Mouse (Mus musculus) bone marrow, adult 2 months (tissue): ENCODE measurements around the gene Proca1. TPM values are rescaled to one million over a fixed set of nuclear protein-coding genes. Genes with fewer than 3 reads are reported as not detected.

Source experiments
- H3K27ac ChIP-seq: fragments of 200-500 bp; 2 replicates; pipeline ENCODE4 v1.5.1; 2012; ENCODE audit warnings: low read depth, mild to moderate bottlenecking, control low read depth, inconsistent platforms, low read length; ENCODE audit not compliant: control insufficient read depth, poor library complexity, insufficient read depth
- H3K4me1 ChIP-seq: fragments of 200-500 bp; 2 replicates; pipeline ENCODE4 v1.6.1; 2011; ENCODE audit warnings: low read length; ENCODE audit not compliant: control insufficient read depth, insufficient read depth
- H3K4me3 ChIP-seq: fragments of 200-500 bp; replicated peaks from 2 replicates; pipeline ENCODE3; 2011; ENCODE audit warnings: mild to moderate bottlenecking, low read depth, low read length, control low read depth; ENCODE audit not compliant: control insufficient read depth
- CTCF ChIP-seq: fragments of 200-500 bp; IDR thresholded peaks from 2 replicates; pipeline ENCODE4 v1.5.1; 2011; ENCODE audit warnings: low read length, control low read depth; ENCODE audit not compliant: control insufficient read depth, insufficient read depth
- POLR2A ChIP-seq: fragments of 200-500 bp; IDR thresholded peaks from 2 replicates; pipeline ENCODE4 v1.6.1; 2011; ENCODE audit warnings: low read depth, mild to moderate bottlenecking, control low read depth, low read length, borderline replicate concordance; ENCODE audit not compliant: control insufficient read depth
- WGBS: fragments of 180-500 bp; shearing (Covaris S2); methylation state at CpG from one replicate; pipeline ENCODE4 v1.1.7; 2018; 5-methylcytosine and 5-hydroxymethylcytosine counted together
- polyA plus RNA-seq: library from polyadenylated mRNA; stranded (reverse); fragments of >200 nt; gene quantifications from 2 replicates; pipeline ENCODE4 v1.2.4, GENCODE M21; 2011; ENCODE audit warnings: low replicate concordance; ENCODE audit not compliant: missing spikeins, insufficient read depth, insufficient read length

The Proca1 gene
- polyA plus RNA-seq, 1 experiment, result 3.3 TPM

DNA sequence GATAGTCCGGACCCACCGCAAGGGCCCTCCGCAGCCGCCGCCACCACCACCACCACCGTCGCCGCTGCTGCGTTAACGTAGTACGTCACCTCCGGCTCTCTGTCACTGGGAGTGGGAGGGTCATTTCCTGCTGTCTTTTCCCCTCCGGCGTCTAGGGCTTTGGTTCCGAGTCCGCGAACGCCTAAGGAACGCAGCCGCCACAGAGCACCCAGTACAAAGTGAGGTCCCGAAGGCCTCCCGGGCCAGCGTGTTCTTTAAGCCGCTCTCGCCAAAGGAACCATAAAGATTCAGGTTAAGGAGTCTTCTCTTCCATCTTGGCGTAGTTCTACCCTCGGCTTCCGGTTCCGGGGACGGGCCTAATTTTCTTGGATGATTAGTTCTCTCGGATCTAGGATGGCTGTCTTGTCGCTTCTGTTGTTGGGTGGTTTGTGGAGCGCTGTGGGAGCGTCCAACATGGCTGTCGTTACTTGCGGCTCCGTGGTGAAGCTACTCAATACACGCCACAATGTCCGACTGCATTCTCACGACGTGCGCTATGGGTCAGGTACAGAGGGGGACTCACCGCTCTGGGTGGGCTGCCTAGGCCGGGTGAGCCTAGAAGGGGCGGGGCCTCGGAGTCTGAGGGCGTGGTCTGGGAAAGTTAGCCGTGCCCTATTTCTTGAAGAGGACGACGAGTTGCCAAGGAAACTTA, 52.6 kb downstream of the Proca1 start, which contains the start of the genes Sdf2 and Supt6:
TSS of gene Sdf2 (plus strand) at position 120 of the 691 bp plus-strand sequence.
TSS of gene Supt6 (minus strand) at position 361 of the 691 bp plus-strand sequence.
- WGBS, result under 1% methylated on average over 50 of the region's 50 CpGs
- no peaks in the 10 kb centered on the region; the same call in 1 of the 2 replicates for H3K4me1 ChIP-seq

GRCm38 (mm10) chr11:78246318-78247011, 53.3 kb downstream of the Proca1 start:
- TF ChIP-seq CTCF (no peak), POLR2A (no peak)
- H3K27ac ChIP-seq, result peak overlapping the region; percentile 97
- H3K4me3 ChIP-seq, result peak overlapping the region; percentile 85
- no peaks in the 10 kb centered on the region; the same call in 1 of the 2 replicates for H3K4me1 ChIP-seq
- 43% methylated on average over 7 of the region's 7 CpGs for WGBS

More for the DNA sequence above, 52.6 kb downstream of the Proca1 start, which contains the start of the genes Sdf2 and Supt6:
- TF ChIP-seq CTCF (no peak), POLR2A (peak; percentile 77; the same call in 1 of the 2 replicates)
- peak within 1 kb of the TSS; percentile 97 for H3K27ac ChIP-seq
- peak within 1 kb of the TSS; percentile 85 for H3K4me3 ChIP-seq

DNA sequence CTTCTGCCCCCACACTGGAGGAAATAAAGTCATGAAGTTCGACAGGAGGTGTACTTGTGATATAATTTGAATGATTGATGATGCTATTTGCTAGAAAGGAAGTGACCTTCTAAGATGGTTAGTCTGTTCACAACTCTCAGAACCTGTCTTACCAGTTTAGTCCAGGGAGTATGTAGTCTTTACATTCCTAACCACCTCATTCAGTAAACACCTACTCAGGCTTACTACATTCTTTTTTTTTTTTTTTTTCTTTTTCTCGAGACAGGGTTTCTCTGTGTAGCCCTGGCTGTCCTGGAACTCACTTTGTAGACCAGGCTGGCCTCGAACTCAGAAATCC, 53.8 kb downstream of the Proca1 start:
- H3K27ac ChIP-seq, result no peak overlapping the region
- no peak for TF ChIP-seq POLR2A
- no peak for TF ChIP-seq CTCF
- H3K4me3 ChIP-seq, result no peak overlapping the region
- H3K4me1 ChIP-seq, result no peaks in the 10 kb centered on the region; the same call in 1 of the 2 replicates
- WGBS, result 46% methylated on average over 3 of the region's 3 CpGs

GRCm38 (mm10) chr11:78247727-78248140, 54.5 kb downstream of the Proca1 start:
- no peak for TF ChIP-seq POLR2A
- TF ChIP-seq CTCF, result no peak
- H3K27ac ChIP-seq, result no peak overlapping the region
- WGBS, result 51% methylated on average over 4 of the region's 4 CpGs
- no peak overlapping the region for H3K4me3 ChIP-seq
- no peaks in the 10 kb centered on the region; the same call in 1 of the 2 replicates for H3K4me1 ChIP-seq

Other genes with a start within 250 kb of the Proca1 start
- 41.8 and 59.4 TPM in 2 replicates for gene Phf12, start 210.6 kb upstream of the Proca1 start, polyA plus RNA-seq
- gene Dhrs13, start 161.1 kb upstream of the Proca1 start, polyA plus RNA-seq, result 6.5 and 10.8 TPM in 2 replicates
- 21.1 and 44.1 TPM in 2 replicates for gene Flot2, start 155.5 kb upstream of the Proca1 start, polyA plus RNA-seq
- gene Eral1, start 113.0 kb upstream of the Proca1 start, polyA plus RNA-seq, result 9.8 and 16.3 TPM in 2 replicates
- 5.3 and 12.3 TPM in 2 replicates for gene Fam222b, start 98.7 kb upstream of the Proca1 start, polyA plus RNA-seq
- gene Traf4, start 27.8 kb upstream of the Proca1 start, polyA plus RNA-seq, result 20.6 and 30.0 TPM in 2 replicates
- 10.4 and 17.8 TPM in 2 replicates for gene Nek8, start 16.7 kb upstream of the Proca1 start, polyA plus RNA-seq
- 48.0 and 66.6 TPM in 2 replicates for gene Tlcd1, start 16.7 kb upstream of the Proca1 start, polyA plus RNA-seq
- gene Rpl23a, start 9.8 kb upstream of the Proca1 start, polyA plus RNA-seq, result 181 and 299 TPM in 2 replicates
- 5.2 and 8.6 TPM in 2 replicates for gene Rab34, start 5.0 kb upstream of the Proca1 start, polyA plus RNA-seq
- gene Sdf2, start 52.4 kb downstream of the Proca1 start, polyA plus RNA-seq, result 47.7 and 67.8 TPM in 2 replicates
- gene Supt6, start 52.6 kb downstream of the Proca1 start, polyA plus RNA-seq, result 15.1 and 30.7 TPM in 2 replicates
- 25.9 and 50.3 TPM in 2 replicates for gene 2610507B11Rik, start 68.4 kb downstream of the Proca1 start, polyA plus RNA-seq
- 2.4 and 3.9 TPM in 2 replicates for gene BC030499, start 97.4 kb downstream of the Proca1 start, polyA plus RNA-seq
- gene Spag5, start 108.1 kb downstream of the Proca1 start, polyA plus RNA-seq, result 70.4 and 91.6 TPM in 2 replicates
- gene Aldoc, start 129.6 kb downstream of the Proca1 start, polyA plus RNA-seq, result 2.9 and 8.4 TPM in 2 replicates
- gene Pigs, start 135.0 kb downstream of the Proca1 start, polyA plus RNA-seq, result 7.3 and 16.7 TPM in 2 replicates
- gene Unc119, start 150.1 kb downstream of the Proca1 start, polyA plus RNA-seq, result 35.6 and 71.9 TPM in 2 replicates
- not detected in 2 replicates for gene Foxn1, start 193.2 kb downstream of the Proca1 start, polyA plus RNA-seq
- gene Slc13a2, start 228.8 kb downstream of the Proca1 start, polyA plus RNA-seq, result not detected in 2 replicates